Mouse (Mus musculus) megakaryocyte, adult 5-6 weeks (primary cell): ENCODE measurements around the gene Olfr314. TPM values are rescaled to one million over a fixed set of nuclear protein-coding genes. Genes with fewer than 3 reads are reported as not detected.
"Not testable (repeated sequence)": the region's sequence is repeated elsewhere in the genome, so short reads cannot be mapped to it uniquely, and the experiment has no call there.

Experiments
- ATAC-seq: 2 replicates; pipeline ENCODE4 v1.8.0; 2016; ENCODE audit warnings: mild to moderate bottlenecking, inconsistent platforms; ENCODE audit not compliant: poor library complexity, severe bottlenecking
- total RNA-seq, 2 experiments: library from RNA; stranded (forward) in 1 of 2; stranded (reverse) in 1 of 2; fragments of 153-499, 151-499 nt in 1 of 2; fragments of 221-1000, 200-1000 nt in 1 of 2; gene quantifications; 2 replicates each; pipeline versions ENCODE4 v1.2.3 to v1.2.4; 2015 to 2017

Gene Olfr314
- total RNA-seq (2015): not detected in 2 replicates
- total RNA-seq (2017): not detected in 2 replicates

DNA sequence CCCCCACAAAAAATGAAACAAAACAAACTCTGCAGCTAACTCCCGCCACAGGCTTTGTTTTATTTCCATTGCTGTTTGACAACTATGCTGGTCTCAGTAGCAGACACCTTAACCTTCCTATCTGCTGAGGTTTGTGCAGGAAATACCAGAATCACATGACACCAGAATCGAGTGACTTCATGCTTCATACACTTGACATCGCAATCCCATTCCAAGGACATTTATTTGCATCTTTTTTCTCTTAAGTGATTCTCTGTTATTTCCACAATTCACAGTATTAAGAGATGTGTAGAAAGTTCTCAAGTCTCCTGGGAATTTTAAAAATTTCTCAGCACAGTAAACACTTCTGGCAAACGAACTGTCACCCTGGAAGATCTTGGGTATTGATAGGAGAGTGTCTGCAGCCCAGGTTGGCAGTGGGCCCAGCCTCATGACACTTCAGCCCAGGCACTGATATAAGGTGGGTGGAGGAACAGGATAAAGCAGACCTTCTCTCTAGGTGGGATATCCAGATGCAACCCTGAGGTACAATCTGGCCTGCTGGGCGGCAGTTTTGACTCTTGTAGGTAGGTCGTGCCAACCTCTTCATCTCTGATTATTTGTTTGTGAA is at the start of gene Olfr314:
Gene Olfr314 (plus strand): TSS at position 473 of the 610 bp plus-strand sequence.
- ATAC-seq: no peak

DNA sequence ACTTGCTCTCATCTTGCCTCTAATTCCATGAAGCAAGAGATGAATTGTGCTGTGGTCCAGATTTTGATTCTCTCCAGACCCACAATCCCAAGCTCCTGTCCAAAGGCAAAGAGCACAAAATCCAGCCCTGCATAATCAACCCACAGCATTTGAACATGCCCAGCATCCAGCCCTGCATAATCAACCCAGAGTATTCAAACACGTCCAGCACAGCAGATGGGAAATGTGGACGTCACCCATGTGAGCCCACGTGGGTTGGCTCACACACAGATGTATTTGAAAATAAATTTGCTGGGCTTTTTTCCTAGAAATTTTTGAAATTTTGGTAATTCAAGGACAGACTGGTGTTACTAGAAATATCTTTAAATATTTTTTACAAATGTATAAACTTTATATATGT is 49.4 kb upstream of the Olfr314 start:
- ATAC-seq: no peak

DNA sequence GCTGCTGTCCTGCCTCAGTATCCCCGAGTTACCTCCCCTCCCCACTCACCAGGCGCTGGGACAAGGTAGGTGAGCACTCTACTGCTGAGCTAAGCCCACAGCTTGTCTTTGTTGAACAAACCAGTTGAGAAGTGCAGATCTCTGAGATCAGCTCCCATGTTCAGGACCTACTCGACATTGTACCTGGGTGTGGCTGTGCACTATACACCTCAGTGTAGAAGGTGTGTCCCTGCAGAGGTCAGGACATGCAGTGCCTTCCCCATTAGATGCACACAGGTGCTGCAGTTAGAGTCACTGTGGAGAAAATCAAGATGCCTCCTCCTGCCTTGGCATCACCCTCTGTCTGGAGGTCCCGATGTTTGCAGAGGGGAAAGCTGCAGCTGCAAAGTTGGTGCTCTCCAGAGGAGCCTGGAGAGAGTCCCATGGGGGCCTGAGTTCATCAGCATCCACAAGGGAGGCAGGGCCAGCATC is 43.9 kb upstream of the Olfr314 start, which contains the start of gene Olfr317:
Gene Olfr317 (minus strand): TSS at position 421 of the 471 bp plus-strand sequence.
- no peak for ATAC-seq

DNA sequence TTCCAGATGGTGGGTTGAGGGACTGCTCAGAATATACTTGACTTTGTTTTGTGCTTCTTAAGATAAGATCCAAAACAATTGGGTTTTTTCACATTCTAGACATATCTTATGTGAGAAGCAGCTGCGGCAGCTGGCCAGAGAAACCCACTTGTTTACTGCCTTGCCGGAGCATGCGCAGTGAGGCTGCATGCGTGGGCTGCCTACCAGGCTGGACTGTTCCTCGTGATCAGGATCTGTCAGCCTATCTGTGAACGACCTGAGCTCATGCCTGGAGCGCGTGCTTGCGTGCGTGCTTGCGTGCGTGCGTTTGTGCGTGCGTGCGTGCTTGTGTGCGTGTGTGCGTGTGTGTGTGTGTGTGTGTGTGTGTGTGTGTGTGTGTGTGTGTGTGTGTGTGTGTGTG is 31.7 kb upstream of the Olfr314 start:
- ATAC-seq: not testable (repeated sequence)

DNA sequence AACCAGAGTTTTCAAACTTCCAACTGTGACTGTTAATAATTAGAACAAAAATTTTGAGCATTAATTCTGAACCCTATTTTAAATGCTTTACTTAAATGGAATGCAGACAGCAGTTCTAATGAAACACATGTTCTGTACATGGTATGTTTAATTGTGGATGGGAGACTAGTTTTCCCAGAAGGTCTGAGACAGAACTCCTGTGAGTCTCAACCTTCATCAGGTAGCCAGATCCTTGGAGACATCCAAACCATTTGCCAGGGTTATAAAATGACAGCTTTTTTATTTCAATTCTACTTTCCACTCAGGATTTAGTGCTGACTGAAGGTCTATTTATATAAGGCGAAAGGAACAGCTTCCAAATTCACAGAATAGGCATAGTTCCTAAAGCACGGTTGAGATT is 30.3 kb upstream of the Olfr314 start, which contains the start of gene Olfr316:
Gene Olfr316 (plus strand): TSS at position 301 of the 400 bp plus-strand sequence.
- ATAC-seq: no peak

DNA sequence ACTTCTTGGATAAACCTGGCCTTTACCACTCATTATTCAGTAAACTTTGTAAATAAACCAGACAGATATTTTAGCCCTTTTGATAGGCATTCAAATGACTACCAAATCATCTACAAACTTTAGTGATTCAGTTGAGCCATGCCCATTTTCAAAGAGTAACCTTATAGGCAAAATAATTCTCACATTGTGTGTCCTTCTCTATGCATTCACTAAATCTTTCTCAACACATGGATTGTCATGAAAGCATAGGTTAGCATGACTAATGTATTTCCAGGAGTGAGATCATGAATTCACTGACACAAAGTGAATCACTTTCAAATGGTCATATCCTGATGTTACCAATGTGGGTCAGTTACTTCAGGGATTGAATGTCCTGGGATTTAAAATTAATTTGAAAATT is 9.9 kb upstream of the Olfr314 start, which contains the start of gene Olfr315:
Gene Olfr315 (plus strand): TSS at position 301 of the 400 bp plus-strand sequence.
- ATAC-seq: no peak

DNA sequence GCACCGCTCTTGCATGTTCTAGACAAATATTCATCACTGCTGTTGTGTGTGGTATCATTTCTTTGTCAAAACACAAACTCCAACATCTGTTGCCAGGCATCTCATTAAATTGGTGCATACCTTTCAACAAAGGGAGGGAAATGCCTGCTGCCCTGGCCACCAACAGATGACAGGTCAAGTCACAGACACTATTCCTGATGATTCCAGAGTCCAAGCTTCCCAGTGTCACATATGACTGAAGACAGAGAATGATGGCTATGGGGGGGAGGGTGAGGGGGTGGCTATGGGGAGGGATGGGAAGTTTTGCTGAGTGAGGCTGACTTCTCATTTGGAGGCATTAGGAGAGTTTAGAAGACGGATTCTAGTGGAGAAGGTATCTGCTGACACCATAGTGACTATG is 1.4 kb downstream of the Olfr314 start:
- ATAC-seq: no peak

DNA sequence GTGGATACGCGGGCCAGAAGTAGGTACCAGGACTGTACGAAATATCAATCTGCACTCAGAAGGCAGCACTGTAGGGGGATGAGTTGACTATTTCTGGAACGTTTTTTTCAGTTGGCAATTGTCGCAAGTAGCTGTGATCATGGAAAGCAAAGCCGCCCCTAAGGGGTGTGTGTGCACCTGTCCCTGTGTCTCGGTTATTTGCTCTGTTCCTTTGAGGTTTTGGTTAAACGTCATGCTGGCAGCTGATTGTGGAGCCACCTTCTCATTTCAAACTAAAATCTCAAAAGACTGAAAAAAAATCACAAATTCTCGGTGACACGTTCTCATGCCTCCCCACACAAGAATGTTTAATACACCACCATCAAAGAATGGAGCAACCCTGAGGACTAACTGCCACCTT is 4.9 kb downstream of the Olfr314 start:
- no peak for ATAC-seq

DNA sequence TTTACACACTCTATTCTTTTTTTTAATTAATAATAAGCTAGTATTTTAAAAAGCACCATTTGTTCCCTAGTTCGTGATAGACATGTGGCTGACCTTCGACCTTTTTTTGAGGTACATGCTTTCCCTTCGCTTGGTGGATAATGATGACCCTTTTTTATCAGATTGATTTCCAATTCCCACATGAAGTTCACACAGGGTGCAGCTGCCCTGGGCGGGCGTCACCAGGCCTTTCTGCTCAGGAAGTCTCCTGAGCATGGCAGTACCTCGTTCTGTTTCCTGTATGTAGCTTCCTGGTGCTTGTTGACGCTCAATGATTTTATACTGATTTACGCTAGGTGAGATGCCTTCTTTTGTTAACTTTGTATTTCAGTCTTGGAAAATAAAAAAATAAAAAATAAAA is 5.6 kb downstream of the Olfr314 start:
- ATAC-seq: no peak

DNA sequence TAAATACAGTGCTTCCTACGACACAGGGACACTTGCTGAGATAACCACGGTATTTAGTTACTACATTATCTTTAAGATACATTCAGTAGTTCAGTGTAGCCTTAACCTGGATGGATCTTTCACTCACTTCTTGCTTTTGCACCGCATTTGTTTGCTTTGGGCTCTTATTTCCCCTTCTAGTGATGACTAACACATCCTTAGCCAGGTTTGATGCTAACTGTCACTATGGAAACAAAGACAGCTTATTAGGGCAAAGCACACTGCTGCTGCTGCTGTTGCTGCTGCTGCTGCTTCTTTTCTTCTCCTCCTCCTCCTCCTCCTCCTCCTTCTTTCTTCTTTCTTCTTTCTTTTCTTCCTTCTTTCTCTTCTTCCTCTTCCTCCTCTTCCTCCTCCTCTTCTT is 6.8 kb downstream of the Olfr314 start:
- ATAC-seq: no peak

DNA sequence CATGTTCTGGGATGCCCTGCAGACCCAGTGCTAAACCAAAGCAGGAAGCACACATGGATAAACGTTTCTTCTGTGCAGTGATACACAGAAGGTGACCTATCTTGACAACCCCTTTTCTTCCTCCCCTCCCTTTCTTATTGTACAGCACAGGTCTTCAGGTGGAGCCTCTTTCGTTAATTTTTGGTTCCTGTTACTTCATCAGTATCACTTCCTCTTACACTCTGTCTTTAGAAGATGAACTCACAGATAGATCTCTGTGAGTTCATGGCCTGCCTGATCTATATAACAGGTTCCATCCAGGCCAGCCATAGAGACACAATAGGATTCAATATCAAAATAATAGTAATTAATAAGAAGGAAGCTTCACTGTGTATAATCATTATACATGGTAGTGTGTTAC is 7.3 kb downstream of the Olfr314 start:
- peak; percentile 54 for ATAC-seq

DNA sequence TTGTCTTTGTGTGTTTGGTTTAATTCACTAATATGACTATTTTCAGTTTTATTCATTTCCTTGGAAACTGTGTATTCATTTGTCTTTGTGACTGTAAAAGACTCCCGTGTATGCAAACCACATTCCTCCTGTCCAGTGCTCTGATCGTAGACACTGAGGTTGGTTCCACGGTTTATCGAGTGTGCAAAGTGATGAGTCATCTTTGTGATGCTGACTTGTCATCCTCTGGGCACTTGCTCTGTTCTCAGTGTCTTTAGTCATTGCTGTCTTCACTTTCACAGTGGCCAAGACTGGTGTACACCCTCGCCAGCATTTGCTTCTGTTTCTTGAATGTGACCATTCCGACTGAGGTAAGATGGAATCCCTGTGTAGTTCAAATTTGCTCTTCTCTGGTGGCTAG is 7.9 kb downstream of the Olfr314 start:
- no peak for ATAC-seq

DNA sequence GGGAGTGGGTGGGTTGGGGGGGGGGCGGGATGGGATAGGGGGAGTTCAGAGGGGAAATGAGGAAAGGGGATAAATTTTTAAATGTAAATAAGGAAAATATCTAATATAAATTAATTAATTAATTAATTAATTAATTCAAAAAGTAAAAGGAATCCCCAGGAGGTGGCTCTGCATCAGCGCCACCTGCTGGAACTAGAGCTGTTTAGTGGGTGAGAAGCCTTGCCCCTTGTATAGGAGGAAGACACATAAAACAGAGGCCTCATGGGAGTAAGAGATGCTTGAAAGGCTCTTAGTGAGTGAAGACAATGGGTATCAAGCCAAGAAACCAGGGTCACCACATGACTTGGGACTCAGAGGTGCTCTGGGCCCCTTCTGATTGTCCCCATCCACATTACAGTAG is 13.1 kb downstream of the Olfr314 start:
- ATAC-seq: no peak

DNA sequence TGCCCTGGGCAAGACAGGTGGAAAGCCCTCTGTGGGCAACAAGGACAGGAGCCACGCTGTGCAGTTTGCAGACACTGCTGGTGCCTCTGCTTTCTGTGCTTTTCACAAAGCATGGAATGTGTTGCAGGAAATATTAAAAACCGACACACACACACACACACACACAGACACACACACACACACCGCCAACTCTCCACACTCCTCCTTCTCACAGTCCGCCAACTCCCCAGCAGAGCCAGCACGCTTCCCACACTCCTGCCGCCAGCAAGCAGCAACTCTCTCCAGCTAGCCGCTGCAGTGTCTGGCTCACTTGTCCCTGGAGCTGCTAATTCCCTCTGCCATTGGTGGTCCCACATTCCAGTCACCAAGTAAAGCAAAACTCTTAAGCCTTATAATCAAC is 14.1 kb downstream of the Olfr314 start:
- no peak for ATAC-seq

DNA sequence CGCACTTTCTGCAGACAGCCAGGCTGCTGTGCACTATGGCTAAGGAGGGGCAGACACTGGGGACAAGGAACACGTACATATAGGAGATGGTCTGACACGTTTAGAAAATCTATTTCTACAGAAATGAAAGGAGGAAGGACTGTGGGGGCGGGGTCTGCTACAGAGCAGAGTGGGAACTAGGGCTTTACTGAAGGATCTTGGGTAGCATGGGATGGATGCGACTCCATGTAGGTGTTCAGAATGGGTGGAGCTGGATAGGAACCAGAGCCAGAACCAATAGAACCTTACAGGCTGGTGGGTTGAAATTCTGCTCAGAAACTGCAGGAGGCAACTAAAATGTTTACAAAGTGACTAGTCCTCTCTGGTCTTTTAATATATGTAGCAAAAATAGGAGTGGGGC is 17.0 kb downstream of the Olfr314 start:
- no peak for ATAC-seq

DNA sequence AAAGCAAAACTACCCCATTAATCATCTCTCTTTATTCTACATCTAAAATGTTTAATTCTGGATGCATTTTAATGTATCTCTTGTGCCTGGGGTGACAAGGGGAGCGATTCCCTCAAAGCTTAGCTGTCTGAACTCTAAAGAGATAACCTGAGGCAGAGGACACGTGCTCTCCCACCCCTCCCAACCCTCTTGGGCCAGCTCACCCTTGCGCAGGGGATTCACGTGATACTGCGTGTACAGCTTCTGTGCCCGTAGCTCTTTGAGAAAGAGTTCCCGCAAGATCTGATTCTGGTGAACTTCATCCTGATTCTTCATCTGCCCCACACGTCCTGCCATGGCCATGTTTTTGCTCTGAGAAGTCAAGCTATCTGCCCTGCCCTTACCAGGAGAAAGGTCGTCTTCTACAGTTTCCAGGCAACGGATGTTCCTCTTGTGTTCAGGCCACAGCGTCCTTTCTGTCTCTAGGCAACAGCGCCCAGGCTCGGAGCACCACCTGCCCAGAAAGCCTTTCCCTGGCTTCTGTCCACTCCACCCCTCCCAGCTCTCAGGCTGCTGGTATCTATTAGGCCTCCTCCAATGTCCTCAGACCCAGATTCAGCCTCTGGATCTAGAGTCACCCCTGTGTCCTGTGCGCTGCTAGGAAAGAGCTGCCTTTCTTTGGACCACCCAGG is 18.9 kb downstream of the Olfr314 start, which contains the start of gene Fam183b:
Gene Fam183b (minus strand): TSS at position 403 of the 671 bp plus-strand sequence.
- ATAC-seq: no peak

DNA sequence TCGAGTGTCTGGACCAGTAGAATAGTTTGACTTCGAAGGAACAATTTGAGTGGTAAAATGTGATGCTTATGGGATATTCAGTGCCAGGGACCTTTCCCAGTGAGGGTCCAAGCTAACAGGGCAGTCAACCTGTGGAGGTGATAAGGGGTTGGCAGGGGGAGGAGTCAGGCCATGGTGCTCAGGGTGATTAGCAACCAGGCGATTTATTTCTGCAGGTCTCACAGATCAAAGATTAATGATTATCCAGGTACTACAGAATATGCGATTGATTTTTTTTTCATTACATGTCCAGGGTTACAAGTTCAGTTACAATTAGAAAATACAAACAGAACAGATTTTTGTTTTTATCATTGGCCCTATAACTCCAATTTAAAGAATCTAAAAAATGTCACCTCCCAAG is 21.1 kb downstream of the Olfr314 start:
- ATAC-seq: no peak

DNA sequence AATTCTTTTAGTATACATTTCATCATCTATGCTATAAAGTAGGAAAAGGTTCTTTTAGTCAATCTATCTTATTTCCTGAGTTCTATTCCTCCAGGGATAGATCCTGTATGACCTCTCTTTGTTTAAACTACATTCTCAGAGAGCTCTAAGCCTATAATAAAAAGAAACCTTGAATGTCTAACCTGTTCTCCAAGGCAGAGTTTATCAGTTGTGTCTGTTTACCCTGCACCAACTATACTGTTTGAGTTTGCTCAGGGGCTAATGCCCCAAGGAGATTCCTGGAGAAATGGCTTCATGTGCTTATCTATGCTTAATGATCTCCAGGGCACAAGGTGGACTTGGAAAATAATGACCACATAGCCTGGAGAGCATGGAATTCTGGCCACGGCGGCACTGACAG is 21.6 kb downstream of the Olfr314 start:
- ATAC-seq: no peak

DNA sequence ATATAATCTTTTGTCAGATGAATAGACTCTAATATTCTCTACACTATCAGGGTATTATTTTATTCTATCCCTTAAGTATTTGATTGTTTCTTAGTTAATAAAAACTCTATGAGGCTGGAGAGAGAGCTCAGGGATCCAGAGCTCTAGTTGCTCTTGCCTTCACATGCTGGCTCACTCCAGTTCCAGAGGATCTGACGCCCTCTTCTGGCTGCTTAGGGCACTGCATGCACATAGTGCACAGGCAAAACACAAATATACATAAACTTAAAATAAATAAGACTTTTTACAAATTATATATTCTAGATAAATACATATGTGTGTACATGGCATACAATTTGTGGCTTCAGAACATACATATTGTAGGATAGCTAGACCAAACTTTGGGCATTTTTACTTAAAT is 29.2 kb downstream of the Olfr314 start:
- no peak for ATAC-seq

DNA sequence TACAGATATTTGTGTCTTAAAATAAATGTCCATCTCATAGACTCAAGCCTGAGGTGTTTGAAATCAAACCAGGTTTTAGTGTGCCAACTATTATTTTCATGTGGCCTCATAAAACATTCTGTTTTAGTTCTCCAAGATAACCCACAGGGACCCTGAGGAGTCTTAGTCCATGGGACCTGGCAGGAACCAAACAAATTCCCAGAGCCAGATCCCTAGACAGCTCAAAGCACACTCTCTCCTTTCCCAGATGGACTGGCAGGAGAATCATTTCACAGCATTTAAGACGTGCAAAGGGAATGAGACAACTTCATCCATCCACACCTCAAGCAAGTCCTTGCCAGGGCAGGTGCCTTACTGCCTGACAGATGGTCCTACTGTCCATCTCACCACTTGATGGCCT is 31.9 kb downstream of the Olfr314 start, which contains the start of gene Olfr313:
Gene Olfr313 (plus strand): TSS at position 301 of the 400 bp plus-strand sequence.
- ATAC-seq: not testable (repeated sequence)

DNA sequence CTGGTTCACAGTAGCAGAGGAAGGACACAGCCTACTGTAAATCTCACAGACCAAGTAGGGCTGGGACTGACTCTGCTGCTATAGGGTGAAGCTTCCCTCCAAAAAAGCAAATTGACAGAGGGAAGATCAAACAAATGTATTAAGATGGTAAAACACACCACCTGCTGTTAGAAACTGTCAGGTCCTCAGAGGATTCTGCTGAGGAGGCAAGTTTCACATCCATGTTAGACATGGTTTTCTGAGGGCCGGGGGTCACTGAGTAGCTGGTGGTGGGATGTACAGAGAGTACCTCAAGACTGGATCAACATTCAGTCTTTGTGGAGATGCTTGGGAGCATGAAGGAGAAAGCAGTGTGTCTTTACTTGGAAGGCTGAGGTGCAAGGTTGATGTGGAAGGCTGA is 32.9 kb downstream of the Olfr314 start:
- ATAC-seq: no peak

DNA sequence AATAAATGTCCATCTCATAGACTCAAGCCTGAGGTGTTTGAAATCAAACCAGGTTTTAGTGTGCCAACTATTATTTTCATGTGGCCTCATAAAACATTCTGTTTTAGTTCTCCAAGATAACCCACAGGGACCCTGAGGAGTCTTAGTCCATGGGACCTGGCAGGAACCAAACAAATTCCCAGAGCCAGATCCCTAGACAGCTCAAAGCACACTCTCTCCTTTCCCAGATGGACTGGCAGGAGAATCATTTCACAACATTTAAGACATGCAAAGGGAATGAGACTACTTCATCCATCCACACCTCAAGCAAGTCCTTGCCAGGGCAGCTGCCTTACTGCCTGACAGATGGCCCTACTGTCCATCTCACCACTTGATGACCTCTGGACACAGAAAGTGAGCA is 46.2 kb downstream of the Olfr314 start, which contains the start of gene Olfr312:
Gene Olfr312 (plus strand): TSS at position 301 of the 400 bp plus-strand sequence.
- ATAC-seq: not testable (repeated sequence)
